Mouse (Mus musculus): ENCODE measurements around the gene 1700019N19Rik.

DNA sequence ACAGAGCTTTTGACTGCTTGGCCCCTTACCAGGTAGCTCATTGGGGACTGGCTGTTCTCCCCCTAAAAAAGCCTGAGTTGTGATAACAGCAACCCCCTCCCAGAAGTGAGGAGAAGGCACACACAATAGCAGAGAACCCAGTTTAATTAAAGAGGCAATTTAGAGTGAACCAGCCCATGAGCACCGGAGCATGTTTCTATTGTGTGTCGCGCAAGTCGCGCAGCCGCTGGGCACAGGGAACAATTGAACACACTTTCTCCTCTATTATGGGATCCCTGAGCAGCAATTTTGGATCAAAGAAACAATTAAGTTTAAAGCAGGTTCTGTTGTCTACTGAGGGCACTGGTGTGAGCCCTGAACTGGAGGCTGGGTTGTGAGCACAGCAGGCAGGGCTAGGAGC, 26.9 kb downstream of the 1700019N19Rik start:
- no peak for TF ChIP-seq CTCF (IDR thresholded peaks at IDR 0.05; ENCODE audit: borderline replicate concordance, control insufficient read depth, extremely low read depth, insufficient read depth, low read length, poor library complexity)
- TF ChIP-seq POLR2A (IDR thresholded peaks at IDR 0.05; ENCODE audit: control insufficient read depth, extremely low read depth, insufficient read depth, low read length, poor library complexity) = no peak

Measured in thymus, adult 2 months (tissue).